Mouse (Mus musculus) forebrain, embryonic 14.5 days (tissue): ENCODE data around the gene 9130019O22Rik. TPM values are rescaled to one million over a fixed set of nuclear protein-coding genes. Genes with fewer than 3 reads are reported as not detected.

Source experiments
- ATAC-seq: fragments of 200-750 bp; cut with Nextera tagmentation; 2 replicates; pipeline ENCODE4 v1.8.0; 2017; ENCODE audit warnings: mild to moderate bottlenecking, moderate library complexity
- DNase-seq: peaks from one replicate; pipeline ENCODE4 v3.0.0-alpha.2; 2015; ENCODE audit warnings: low spot score
- H3K27ac ChIP-seq: fragments of 300-500 bp; sonication (generic); 2 replicates; pipeline ENCODE4 v1.5.1; 2014; ENCODE audit warnings: low read depth, mild to moderate bottlenecking, control low read depth, low read length, moderate library complexity
- H3K27me3 ChIP-seq: fragments of 300-500 bp; sonication (generic); replicated peaks from 2 replicates; pipeline ENCODE4 v1.6.1; 2014; ENCODE audit warnings: low read length, control low read depth, mixed read lengths; ENCODE audit not compliant: control insufficient read depth, insufficient read depth
- H3K36me3 ChIP-seq: fragments of 300-500 bp; sonication (generic); 2 replicates; pipeline ENCODE4 v1.6.1; 2014; ENCODE audit warnings: low read length, control low read depth; ENCODE audit not compliant: control insufficient read depth, insufficient read depth
- H3K4me1 ChIP-seq: fragments of 300-500 bp; sonication (generic); 2 replicates; pipeline ENCODE4 v1.6.1; 2014; ENCODE audit warnings: antibody characterized with exemption, low read length, control low read depth; ENCODE audit not compliant: control insufficient read depth, insufficient read depth
- H3K4me2 ChIP-seq: fragments of 300-500 bp; sonication (generic); 2 replicates; pipeline ENCODE4 v1.6.1; 2014; ENCODE audit warnings: mild to moderate bottlenecking, control low read depth, low read length
- H3K4me3 ChIP-seq: fragments of 300-500 bp; sonication (generic); 2 replicates; pipeline ENCODE4 v1.5.1; 2014; ENCODE audit warnings: low read depth, low read length, control low read depth
- H3K9ac ChIP-seq: fragments of 300-500 bp; sonication (generic); 2 replicates; pipeline ENCODE4 v1.6.1; 2014; ENCODE audit warnings: mild to moderate bottlenecking, low read length, control low read depth, moderate library complexity
- H3K9me3 ChIP-seq: fragments of 300-500 bp; sonication (generic); replicated peaks from 2 replicates; pipeline ENCODE4 v1.6.1; 2016; ENCODE audit warnings: low read length, control low read depth, mixed read lengths; ENCODE audit not compliant: control insufficient read depth
- WGBS: fragments of 180-500 bp; shearing (Covaris S2); extraction: QIAGEN DNeasy Blood & Tissue Kit; methylation state at CpG from one replicate; pipeline ENCODE4 v1.1.7; 2014; 5-methylcytosine and 5-hydroxymethylcytosine counted together
- polyA plus RNA-seq: library from polyadenylated mRNA; unstranded; fragments of >200 nt; fragmentation: Nextera tagmentation; extraction: Ambion mirVana; gene quantifications from 2 replicates; pipeline ENCODE4 v1.2.1, GENCODE M21; 2014

9130019O22Rik gene
- polyA plus RNA-seq, 1 experiment from 2014 or later = 6.6 TPM

- no peak for DNase-seq
- no peak for ATAC-seq
These were observed 45.6 kb downstream of the 9130019O22Rik start for GRCm38 (mm10) chr7:127341356-127341755.

GRCm38 (mm10) chr7:127337636-127338035, 49.3 kb downstream of the 9130019O22Rik start:
- Histone ChIP-seq H3K36me3 (peaks cover 3% of the 10 kb centered on the region; the same call in 1 of the 2 replicates), H3K4me3 (no peak overlapping the region), H3K9me3 (no peaks in the 10 kb centered on the region), H3K4me1 (no peaks in the 10 kb centered on the region), H3K27ac (no peak overlapping the region), H3K27me3 (no peaks in the 10 kb centered on the region), H3K4me2 (no peak overlapping the region), H3K9ac (no peak overlapping the region)
- 81% methylated on average over 4 of the region's 4 CpGs for whole genome bisulfite sequencing
- DNase-seq (no peak), ATAC-seq (no peak)

More at GRCm38 (mm10) chr7:127341356-127341755, 45.6 kb downstream of the 9130019O22Rik start:
- H3K27me3 ChIP-seq = no peaks in the 10 kb centered on the region
- 95% methylated on average over 8 of the region's 8 CpGs for WGBS
- H3K9ac ChIP-seq = no peak overlapping the region
- 0 out of 2 replicates have a peak, but pooled peaks cover 6% of the 10 kb centered on the region for H3K4me1 ChIP-seq
- H3K4me3 ChIP-seq = no peak overlapping the region
- no peaks in the 10 kb centered on the region for H3K9me3 ChIP-seq
- no peak overlapping the region for H3K4me2 ChIP-seq
- no peak overlapping the region for H3K27ac ChIP-seq
- peaks cover 17% of the 10 kb centered on the region for H3K36me3 ChIP-seq

- Histone ChIP-seq H3K4me3 (no peak overlapping the region), H3K4me1 (no peaks in the 10 kb centered on the region), H3K4me2 (no peak overlapping the region), H3K9me3 (no peaks in the 10 kb centered on the region), H3K9ac (no peak overlapping the region), H3K27ac (no peak overlapping the region), H3K27me3 (no peaks in the 10 kb centered on the region), H3K36me3 (no peaks in the 10 kb centered on the region)
- no peak for ATAC-seq
- 90% methylated on average over 4 of the region's 4 CpGs for WGBS
- DNase-seq = no peak
These were observed 51.4 kb downstream of the 9130019O22Rik start for GRCm38 (mm10) chr7:127335604-127336003.

GRCm38 (mm10) chr7:127333240-127333639, 53.7 kb downstream of the 9130019O22Rik start:
- Histone ChIP-seq H3K36me3 (no peaks in the 10 kb centered on the region), H3K27ac (no peak overlapping the region), H3K4me1 (no peaks in the 10 kb centered on the region), H3K27me3 (no peaks in the 10 kb centered on the region), H3K9ac (no peak overlapping the region), H3K4me3 (no peak overlapping the region), H3K4me2 (no peak overlapping the region), H3K9me3 (no peaks in the 10 kb centered on the region)
- no peak for ATAC-seq
- no peak for DNase-seq
- WGBS = 91% methylated on average over 6 of the region's 6 CpGs

Other genes with a start within 250 kb of the 9130019O22Rik start
- gene Spn, start 249.3 kb downstream of the 9130019O22Rik start, polyA plus RNA-seq = not detected in 2 replicates
- 73.6 and 78.6 TPM in 2 replicates for gene Cd2bp2, start 191.1 kb downstream of the 9130019O22Rik start, polyA plus RNA-seq
- 13.6 and 13.7 TPM in 2 replicates for gene Tbc1d10b, start 178.7 kb downstream of the 9130019O22Rik start, polyA plus RNA-seq
- gene Mylpf, start 178.3 kb downstream of the 9130019O22Rik start, polyA plus RNA-seq = 4.6 and 5.3 TPM in 2 replicates
- 29.4 and 36.7 TPM in 2 replicates for gene Zfp553, start 154.1 kb downstream of the 9130019O22Rik start, polyA plus RNA-seq
- 11.3 and 15.1 TPM in 2 replicates for gene Sept1, start 154.0 kb downstream of the 9130019O22Rik start, polyA plus RNA-seq
- 53.2 and 57.4 TPM in 2 replicates for gene Zfp771, start 142.9 kb downstream of the 9130019O22Rik start, polyA plus RNA-seq
- gene Dctpp1, start 126.5 kb downstream of the 9130019O22Rik start, polyA plus RNA-seq = 169 and 219 TPM in 2 replicates
- gene Sephs2, start 113.1 kb downstream of the 9130019O22Rik start, polyA plus RNA-seq = 59.4 and 62.5 TPM in 2 replicates
- gene Itgal, start 90.9 kb downstream of the 9130019O22Rik start, polyA plus RNA-seq = 0.17 and 0.23 TPM in 2 replicates
- gene Zfp768, start 41.6 kb downstream of the 9130019O22Rik start, polyA plus RNA-seq = 3.5 and 3.6 TPM in 2 replicates
- gene Zfp747, start 11.1 kb downstream of the 9130019O22Rik start, polyA plus RNA-seq = 4.0 and 7.0 TPM in 2 replicates
- 7.4 and 7.5 TPM in 2 replicates for gene E430018J23Rik, start 6.5 kb upstream of the 9130019O22Rik start, polyA plus RNA-seq
- 4.4 and 4.5 TPM in 2 replicates for gene Zfp764, start 19.7 kb upstream of the 9130019O22Rik start, polyA plus RNA-seq
- gene Zfp688, start 34.9 kb upstream of the 9130019O22Rik start, polyA plus RNA-seq = 32.9 and 36.1 TPM in 2 replicates
- 12.7 TPM in 2 replicates for gene Zfp689, start 62.0 kb upstream of the 9130019O22Rik start, polyA plus RNA-seq
- 44.7 and 48.5 TPM in 2 replicates for gene Prr14, start 72.4 kb upstream of the 9130019O22Rik start, polyA plus RNA-seq
- 8.9 and 10.2 TPM in 2 replicates for gene Fbrs, start 92.0 kb upstream of the 9130019O22Rik start, polyA plus RNA-seq
- gene Srcap, start 124.8 kb upstream of the 9130019O22Rik start, polyA plus RNA-seq = 25.3 and 43.6 TPM in 2 replicates
- gene Gm42715, start 132.4 kb upstream of the 9130019O22Rik start, polyA plus RNA-seq = 12.6 and 16.6 TPM in 2 replicates
- 4.1 and 4.7 TPM in 2 replicates for gene Tmem265, start 174.2 kb upstream of the 9130019O22Rik start, polyA plus RNA-seq
- gene Phkg2, start 186.2 kb upstream of the 9130019O22Rik start, polyA plus RNA-seq = 59.5 and 62.2 TPM in 2 replicates
- 12.5 and 12.8 TPM in 2 replicates for gene Ccdc189, start 201.4 kb upstream of the 9130019O22Rik start, polyA plus RNA-seq
- 26.2 and 39.6 TPM in 2 replicates for gene Rnf40, start 201.6 kb upstream of the 9130019O22Rik start, polyA plus RNA-seq
- gene Zfp629, start 228.6 kb upstream of the 9130019O22Rik start, polyA plus RNA-seq = 20.8 and 24.2 TPM in 2 replicates